In genomic region chrX:157107747-157108146, GRCm38 (mm10) we compare ENCODE assay signal across 19 mouse cellular contexts.
DNase-seq lines count a peak whose midpoint lies in the region; ATAC-seq and TF ChIP-seq lines count a peak whose summit lies in the region.
"Had no signal": no experiment of that assay in that cellular context is flagged by ENCODE, and none has a peak within 500 bp of the region (broad histone marks: within the 10 kb centered on the region; RNA-seq: fewer than 3 reads in every experiment).

No protein-coding gene starts in this region.

- H3K27ac ChIP-seq in intestine, embryonic 15.5 days, result no peak overlapping the region
- no peak overlapping the region for H3K27ac ChIP-seq in intestine, postnatal 0 days (ENCODE audit: low read depth, low read length)
- no peak overlapping the region for H3K27ac ChIP-seq in intestine, embryonic 16.5 days (ENCODE audit: low read length)

- no peaks in the 10 kb centered on the region for H3K4me1 ChIP-seq in intestine, embryonic 15.5 days (replicated peaks)
- no peaks in the 10 kb centered on the region for H3K4me1 ChIP-seq in intestine, postnatal 0 days (replicated peaks; ENCODE audit: control insufficient read depth, insufficient read depth, low read length)
- H3K4me1 ChIP-seq in intestine, embryonic 16.5 days (ENCODE audit: control insufficient read depth, insufficient read depth, low read length), result no peaks in the 10 kb centered on the region

- no peak for TF ChIP-seq CTCF in intestine, postnatal 0 days (IDR thresholded peaks at IDR 0.05; ENCODE audit: low read depth)

- no peaks in the 10 kb centered on the region for H3K27me3 ChIP-seq in intestine, embryonic 15.5 days (replicated peaks)
- no peaks in the 10 kb centered on the region for H3K27me3 ChIP-seq in intestine, postnatal 0 days (replicated peaks; ENCODE audit: control insufficient read depth, insufficient read depth, low read length)
- no peaks in the 10 kb centered on the region for H3K27me3 ChIP-seq in intestine, embryonic 16.5 days (replicated peaks; ENCODE audit: control insufficient read depth, insufficient read depth, low read length)
- H3K27me3 ChIP-seq: CH12.LX, Patski had no signal

- H3K4me2 ChIP-seq in intestine, embryonic 15.5 days (replicated peaks), result no peak overlapping the region
- H3K4me2 ChIP-seq in intestine, postnatal 0 days (replicated peaks; ENCODE audit: low read depth), result no peak overlapping the region
- no peak overlapping the region for H3K4me2 ChIP-seq in intestine, embryonic 16.5 days (ENCODE audit: low read depth, low read length)

- no peak overlapping the region for H3K4me3 ChIP-seq in intestine, embryonic 15.5 days (replicated peaks)
- H3K4me3 ChIP-seq in intestine, postnatal 0 days (ENCODE audit: low read depth, low read length), result no peak overlapping the region
- H3K4me3 ChIP-seq in intestine, embryonic 16.5 days (ENCODE audit: low read length), result no peak overlapping the region

- H3K36me3 ChIP-seq in intestine, embryonic 15.5 days, result no peaks in the 10 kb centered on the region
- no peaks in the 10 kb centered on the region for H3K36me3 ChIP-seq in intestine, postnatal 0 days (ENCODE audit: control insufficient read depth, insufficient read depth)
- H3K36me3 ChIP-seq in intestine, embryonic 16.5 days (ENCODE audit: control insufficient read depth, insufficient read depth, low read length), result no peaks in the 10 kb centered on the region
- H3K36me3 ChIP-seq: G1E had no signal

- H3K9ac ChIP-seq in intestine, embryonic 15.5 days, result no peak overlapping the region
- H3K9ac ChIP-seq in intestine, postnatal 0 days (ENCODE audit: low read depth, low read length), result no peak overlapping the region
- no peak overlapping the region for H3K9ac ChIP-seq in intestine, embryonic 16.5 days (ENCODE audit: low read depth, low read length)

- no peak for DNase-seq in urinary bladder, postnatal 4 days (ENCODE audit: low spot score in 2 of 2)
- DNase-seq: adrenal gland, adult 2 months; adrenal gland, adult 8-10 months; adrenal gland, postnatal 10 days; adrenal gland, postnatal 14 days; adrenal gland, postnatal 25 days; adrenal gland, postnatal 36 days; B cell, adult 2 months; cerebellum, adult 11 months; cerebellum, adult 11-12 months; cerebellum, adult 18-20 months had no signal

- peak; percentile 71 for ATAC-seq in intestine, embryonic 15.5 days
- no peak for ATAC-seq in intestine, postnatal 0 days
- peak; percentile 56; the same call in 1 of the 2 replicates for ATAC-seq in intestine, embryonic 16.5 days
- ATAC-seq: activated CD4-positive, CD25-positive, alpha-beta regulatory T cell, adult 4 months; CD4-positive, CD25-positive, alpha-beta regulatory T cell, adult 4 months; Patski had no signal

- H3K9me3 ChIP-seq in intestine, embryonic 15.5 days, result no peaks in the 10 kb centered on the region
- no peaks in the 10 kb centered on the region for H3K9me3 ChIP-seq in intestine, postnatal 0 days (ENCODE audit: control insufficient read depth)
- no peaks in the 10 kb centered on the region for H3K9me3 ChIP-seq in intestine, embryonic 16.5 days (ENCODE audit: control insufficient read depth, low read length)
- H3K9me3 ChIP-seq: G1E had no signal
